Mouse (Mus musculus) adrenal gland, adult 8-10 months (tissue): Measurements from ENCODE around the gene Crb1. TPM values are rescaled to one million over a fixed set of nuclear protein-coding genes. Genes with fewer than 3 reads are reported as not detected.
"Not testable (repeated sequence)": the region's sequence is repeated elsewhere in the genome, so short reads cannot be mapped to it uniquely, and the experiment has no call there.

Experiments used
- DNase-seq: peaks from one replicate; pipeline ENCODE4 v3.0.0; 2022
- total RNA-seq, 4 experiments: library from RNA; stranded (reverse); gene quantifications; 2 replicates each; pipeline ENCODE4 v1.2.4; 2022

The Crb1 gene
- total RNA-seq, 4 experiments from 2014 or later: not detected

DNA sequence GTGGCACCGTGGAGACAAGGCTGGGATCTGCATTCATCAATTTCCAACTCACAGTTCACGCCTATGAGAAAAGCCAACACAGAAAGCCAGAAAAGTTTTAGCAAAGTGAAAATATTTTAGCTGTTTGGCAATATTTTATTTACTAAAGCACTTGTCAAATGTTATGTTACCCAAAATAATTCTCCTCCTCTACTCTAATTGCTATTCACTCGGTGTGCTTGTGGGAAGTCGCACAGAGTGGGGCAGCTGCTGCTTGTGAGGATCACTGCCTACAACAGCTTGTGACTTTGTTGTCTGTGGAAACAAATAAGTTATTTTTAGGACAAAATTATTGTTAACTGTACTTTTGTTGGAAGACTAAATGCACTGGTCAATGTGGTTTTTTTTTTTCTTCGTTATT lies 48.6 kb downstream of the Crb1 start:
- no peak for DNase-seq

- no peak for DNase-seq
Observed at GRCm38 (mm10) chr1:139325378-139325777, 51.5 kb downstream of the Crb1 start.

DNA sequence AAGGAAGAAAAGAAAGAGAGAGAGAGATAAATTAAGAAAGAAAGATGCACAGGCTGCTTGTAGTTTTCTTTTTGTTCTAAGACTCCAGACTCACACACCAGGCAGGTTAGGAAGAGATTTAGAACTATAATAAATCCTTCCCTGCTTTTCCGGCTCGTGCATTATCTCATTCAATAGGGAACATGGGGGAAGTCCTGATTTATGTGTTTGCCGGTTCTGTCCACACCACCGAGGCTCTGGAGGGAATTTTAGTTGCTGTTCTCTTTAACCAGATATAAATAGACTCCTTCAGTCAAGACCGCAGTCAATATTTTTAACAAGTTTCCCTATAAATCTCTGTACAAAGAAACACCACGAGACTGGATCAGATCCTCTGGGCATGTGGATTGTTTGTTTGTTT lies 57.1 kb downstream of the Crb1 start:
- no peak for DNase-seq

DNA sequence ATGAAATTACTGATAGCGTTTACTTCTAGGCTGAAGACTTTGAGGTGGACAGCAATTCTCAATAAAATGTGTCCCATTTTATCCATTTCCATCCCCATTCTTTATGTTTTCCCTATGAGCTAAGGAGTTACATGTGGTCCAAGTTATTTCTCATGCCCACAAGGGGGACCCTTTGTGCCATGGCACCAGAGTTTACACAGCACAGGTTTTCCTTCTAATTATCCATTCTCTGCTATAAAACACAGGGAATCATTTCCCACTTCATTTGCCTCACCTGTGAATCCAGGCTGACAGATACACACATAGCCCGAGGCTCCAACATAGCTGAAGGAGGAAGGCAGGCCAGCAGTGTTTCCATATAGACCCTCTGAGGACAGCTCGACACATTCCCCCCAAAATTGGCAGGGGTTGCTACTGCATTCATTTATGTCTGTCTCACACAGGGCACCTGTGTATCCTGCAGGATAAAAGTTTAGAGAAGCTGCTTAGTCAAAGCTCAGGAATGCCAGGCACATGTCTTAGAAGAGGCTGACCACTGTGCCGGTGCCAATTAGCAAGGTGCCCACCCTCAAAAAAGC lies 62.5 kb downstream of the Crb1 start:
- no peak for DNase-seq

DNA sequence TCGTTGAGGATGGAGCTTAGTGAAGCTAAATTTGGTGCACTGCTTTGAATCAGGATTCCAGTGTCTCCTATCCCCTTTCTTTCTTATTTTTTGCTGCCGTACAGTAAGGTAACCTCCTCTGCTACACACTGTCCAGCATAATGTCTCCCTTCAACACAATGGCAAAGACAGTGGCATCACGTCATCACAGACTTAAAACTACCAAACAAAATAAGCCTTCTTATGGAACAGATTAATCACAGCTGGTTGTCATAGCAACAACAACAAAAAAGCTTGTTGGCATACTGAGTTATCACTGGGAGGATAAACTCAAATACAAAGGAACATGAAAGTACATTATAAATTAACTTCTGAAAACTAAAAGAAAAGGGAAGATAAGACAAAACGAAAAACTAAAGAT lies 68.0 kb downstream of the Crb1 start:
- DNase-seq: no peak

DNA sequence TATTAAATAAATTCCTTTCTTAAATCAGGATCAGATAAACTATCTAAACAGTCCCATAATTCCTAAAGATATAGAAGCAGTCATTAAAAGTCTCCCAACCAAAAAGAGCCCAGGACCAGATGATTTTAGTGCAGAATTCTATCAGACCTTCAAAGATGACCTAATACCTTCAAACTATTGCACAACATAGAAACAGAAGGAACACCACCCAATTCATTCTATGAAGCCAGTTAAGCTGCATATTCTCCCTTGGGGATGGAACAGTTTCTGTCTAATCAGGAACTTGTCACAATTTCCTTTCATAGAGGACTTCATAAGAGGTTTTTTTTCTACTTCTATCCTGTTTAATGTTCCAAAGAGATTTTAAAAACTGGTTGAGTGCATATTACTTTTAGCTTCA lies 74.4 kb downstream of the Crb1 start:
- DNase-seq: not testable (repeated sequence)

DNA sequence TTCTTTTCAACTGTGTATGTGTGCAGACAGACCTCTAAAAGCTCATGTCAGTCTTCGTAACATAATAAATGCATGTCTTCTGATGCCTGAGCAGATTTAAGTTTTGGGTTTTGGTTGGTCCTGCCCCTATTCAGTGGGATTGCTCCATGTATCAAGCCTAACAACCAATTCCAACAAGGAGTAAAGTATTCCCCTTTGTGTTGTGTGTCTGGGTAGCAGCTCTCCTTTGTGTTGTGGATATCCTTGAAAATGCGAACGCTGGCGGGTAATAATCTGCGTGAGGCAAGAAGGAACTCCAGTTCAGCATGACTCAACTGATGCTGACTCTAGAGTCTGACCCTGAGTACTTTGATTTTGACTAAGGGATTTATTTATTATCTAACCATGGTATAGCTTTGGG lies 75.1 kb downstream of the Crb1 start:
- no peak for DNase-seq

DNA sequence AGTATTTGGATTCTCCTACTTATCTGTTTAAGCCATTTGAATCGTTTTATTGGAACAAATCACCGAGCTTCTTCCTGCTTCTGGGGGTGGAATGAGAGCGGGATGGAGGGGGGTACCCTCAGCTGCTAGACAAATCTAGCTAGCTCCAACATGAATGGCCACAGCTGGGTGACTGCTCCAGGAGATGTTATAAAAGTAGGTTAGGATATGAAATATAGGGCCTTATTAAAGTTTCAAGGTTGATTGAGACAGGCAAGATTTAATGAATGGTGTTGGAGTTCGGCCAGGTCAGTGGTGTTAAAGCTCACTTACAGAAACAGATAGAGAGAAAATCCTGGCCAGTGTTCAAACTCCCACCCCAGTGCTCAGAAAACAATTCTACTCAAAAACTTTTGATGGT lies 84.9 kb downstream of the Crb1 start:
- DNase-seq: no peak

DNA sequence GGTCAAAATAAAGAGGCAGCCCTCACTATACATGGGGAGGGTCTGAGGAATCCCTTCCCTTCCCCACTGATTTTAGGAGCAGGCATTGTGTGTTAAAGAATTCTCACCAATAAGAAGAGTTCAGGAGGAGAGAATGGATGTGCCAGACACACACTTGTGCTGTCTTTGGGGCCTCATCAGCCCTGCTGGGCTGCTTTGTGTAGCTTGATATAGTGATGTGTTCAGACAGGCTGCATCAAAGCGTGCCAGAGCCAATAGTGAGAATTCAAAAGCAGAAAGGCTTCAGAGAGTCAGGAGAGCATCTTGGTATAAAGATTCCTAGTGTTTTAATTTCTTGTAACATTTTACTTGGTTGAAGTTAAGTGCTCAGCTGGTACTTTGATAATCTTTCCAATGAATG lies 85.3 kb downstream of the Crb1 start:
- DNase-seq: no peak

DNA sequence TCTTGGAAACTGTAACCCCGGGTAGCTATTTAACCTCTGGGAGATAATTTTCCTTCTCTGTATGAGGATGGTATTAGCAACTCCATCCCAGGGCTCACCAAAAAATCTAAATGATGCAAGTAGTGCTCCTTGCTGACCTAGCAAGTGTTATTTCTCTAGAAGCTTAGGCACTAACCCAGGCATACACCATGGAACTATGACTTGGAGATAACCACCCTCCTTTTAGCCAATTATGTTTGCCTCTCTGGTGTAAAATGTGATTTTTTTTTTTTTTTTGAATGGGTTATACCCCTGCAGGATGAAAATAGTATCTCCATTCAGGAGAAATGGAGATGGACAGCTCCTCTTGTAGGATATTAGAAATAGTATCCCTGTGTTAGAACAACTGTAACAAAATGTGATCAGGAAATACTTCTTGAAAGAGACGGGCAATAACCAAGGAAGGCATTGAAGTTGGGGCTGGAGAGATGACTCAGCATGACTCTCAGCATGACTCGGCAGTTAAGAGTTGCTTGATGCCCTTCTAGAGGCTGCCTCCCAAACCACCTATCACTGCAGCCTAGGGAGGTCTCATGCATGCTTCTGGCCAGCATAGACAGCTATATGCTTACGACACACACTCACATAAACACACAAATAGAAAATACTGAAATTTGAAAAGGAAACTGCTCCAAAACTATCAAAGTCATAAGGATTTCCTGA lies 100.1 kb downstream of the Crb1 start:
- no peak for DNase-seq

- no peak for DNase-seq
Observed at GRCm38 (mm10) chr1:139267844-139268243, 109.1 kb downstream of the Crb1 start.

DNA sequence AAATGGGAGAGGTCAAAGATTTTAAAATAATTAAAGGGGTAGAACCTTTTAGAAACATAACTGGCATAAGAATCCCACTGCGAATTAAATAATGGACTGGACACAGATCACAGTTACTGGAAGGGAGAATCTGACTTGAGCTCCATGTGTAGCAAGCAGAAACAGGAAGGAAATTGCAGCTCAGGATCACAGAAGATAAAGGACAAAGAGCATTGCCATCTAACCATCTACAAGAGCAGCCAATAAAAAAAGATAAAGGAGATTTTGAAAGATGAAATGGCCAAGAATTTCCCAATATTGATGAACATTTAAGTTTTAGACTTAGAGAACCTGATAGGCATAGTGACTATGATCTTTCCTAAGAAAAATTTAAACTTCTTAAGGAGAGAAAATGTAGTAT lies 112.7 kb downstream of the Crb1 start:
- DNase-seq: no peak

- DNase-seq: no peak
Observed at GRCm38 (mm10) chr1:139263158-139263557, 113.7 kb downstream of the Crb1 start.

- DNase-seq: no peak
Observed at GRCm38 (mm10) chr1:139255581-139255980, 121.3 kb downstream of the Crb1 start.

DNA sequence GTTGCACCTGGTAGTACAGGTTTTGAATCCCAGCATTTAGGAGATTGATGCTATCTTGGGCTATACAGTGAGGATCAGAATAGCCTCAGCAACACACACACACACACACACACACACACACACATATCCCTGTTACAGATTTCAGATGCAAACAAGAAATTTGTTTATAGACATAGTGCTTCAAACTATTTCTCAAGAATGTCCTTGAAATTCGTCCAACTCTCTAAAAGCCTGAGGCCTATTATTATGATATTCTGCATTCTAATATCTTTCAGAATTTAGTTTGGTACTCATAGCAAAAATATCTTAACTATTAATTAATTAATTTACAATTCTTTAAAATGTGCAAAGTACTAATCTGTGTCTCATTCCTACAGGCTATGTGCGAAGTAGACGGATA lies 124.9 kb downstream of the Crb1 start:
- DNase-seq: no peak

DNA sequence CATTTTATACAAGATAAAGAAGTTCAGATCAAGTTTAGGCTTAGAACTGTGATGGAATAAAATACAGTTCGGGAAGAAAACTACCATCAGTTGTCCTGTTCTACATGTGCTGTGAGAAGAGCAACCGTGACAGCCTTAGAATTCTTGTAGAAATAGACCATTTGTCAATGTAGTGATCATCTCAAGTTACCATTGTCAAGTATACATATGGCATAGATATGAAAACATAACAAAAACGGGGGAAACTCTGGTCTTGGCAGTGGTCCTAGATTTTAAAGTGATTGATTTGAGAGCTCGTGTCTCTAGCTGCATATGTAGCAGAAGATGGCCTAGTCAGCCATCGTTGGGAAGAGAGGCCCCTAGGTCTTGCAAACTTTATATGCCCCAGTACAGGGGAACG lies 127.7 kb downstream of the Crb1 start:
- no peak for DNase-seq

- DNase-seq: no peak
Observed at GRCm38 (mm10) chr1:139246723-139247380, 130.0 kb downstream of the Crb1 start.

DNA sequence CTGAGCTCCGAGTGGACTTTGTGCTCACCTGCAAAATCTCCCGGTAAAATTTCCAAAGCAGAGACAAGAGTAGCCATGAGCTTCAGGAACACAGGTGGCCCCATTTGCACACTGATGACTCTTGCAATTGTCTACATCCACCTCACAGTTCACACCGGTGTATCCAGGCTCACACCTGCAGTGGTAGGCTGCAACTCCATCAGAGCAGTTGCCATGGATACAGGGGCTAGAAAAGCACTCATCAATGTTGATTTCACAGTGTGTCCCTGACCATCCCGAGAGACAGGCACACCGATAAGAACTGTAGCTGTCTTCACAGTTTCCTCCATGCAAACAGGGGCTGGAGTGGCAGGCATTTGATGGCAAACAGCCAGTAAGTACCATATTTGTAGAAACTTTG lies 140.1 kb downstream of the Crb1 start:
- DNase-seq: no peak

DNA sequence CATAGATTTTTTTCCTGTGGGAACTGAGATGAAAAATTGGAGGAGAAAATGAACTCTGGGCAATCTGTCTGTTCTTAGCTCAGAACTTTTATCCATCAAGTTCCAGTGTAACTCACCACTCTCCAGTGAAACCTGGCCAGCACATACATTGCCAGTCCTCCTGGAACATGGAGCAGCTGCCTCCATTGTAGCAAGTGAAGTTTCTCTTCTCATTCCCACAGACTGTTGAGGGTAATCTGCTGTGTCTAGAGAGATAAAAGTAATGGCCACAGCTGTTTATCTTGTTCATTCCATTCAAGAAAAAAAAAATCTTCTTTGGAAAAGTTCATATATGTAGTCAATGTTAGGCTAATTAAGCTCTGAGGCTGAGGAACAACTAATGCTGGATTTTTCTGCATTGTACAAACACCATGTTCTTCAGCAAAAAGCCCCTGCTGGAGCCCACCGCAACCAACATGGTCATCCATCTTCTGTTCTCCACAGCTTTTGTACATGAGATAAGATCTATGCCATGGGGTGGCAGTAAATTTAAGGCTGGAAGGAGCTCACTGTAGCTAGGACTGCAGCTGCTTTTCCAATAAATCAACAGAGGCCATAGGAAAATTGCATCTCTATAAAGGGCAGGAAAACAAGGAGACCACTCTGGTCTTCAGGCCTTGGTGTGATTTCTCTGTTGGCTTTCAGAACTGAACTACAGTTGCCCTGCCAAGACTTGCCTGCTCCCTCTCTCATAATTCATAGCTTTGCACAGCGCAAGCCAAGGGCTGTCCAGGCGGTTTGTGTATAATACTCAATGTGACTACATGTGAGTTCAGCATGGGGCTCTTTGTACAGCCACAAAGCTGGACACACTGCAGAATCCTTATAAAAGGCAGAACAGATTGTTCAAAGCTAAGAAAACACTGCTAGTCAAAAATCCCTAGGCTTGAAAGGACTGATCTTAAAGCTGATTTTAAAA lies 142.0 kb downstream of the Crb1 start:
- no peak for DNase-seq

DNA sequence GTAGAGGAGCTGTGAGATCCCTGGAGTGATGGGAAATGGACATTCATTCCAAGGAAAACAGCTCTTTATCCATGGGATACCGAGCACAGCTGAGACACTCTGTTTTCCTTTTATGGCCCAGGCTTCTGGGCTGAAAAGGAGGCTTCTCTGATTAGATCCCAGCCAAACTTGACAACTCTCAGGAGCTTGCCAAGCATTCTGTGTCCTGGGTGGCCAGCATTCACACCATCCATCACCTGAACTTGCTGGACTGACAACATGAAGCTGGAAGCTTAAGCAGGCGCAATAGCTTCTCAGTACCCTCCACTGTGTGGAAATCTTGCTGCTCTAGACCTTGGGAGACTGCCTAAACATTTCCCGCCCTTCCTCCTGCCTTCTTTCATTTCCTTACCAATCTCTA lies 144.3 kb downstream of the Crb1 start:
- no peak for DNase-seq

DNA sequence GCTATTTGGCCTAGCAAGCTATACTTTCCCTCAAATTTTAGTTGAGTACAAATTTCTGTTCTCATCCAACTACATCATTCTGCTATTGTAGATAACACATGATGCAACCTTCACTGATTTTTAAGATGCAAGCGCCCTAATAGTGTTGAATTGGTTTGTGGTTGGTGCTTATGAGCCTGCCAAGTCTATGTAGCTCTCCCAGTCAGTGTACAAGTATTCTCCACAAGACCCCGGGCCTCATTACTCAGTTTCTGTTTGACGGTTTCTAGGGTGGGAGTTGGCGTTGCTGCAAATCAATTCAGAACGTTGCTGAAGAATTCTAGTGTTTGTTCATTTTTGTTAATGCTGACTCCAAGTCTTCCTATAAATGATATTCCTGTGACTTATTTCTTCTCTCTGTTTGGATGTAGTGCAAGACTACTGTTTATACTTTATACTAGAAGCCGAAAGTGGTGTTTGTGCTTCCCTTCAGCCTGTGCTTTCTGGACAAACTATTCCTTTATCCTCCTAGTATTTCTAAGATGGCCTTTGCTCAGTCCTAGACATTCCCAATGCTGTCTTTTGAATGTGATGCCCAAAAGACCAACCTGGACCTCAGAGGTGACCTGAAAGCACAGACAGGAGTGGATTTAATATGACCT lies 152.5 kb downstream of the Crb1 start:
- DNase-seq: no peak

DNA sequence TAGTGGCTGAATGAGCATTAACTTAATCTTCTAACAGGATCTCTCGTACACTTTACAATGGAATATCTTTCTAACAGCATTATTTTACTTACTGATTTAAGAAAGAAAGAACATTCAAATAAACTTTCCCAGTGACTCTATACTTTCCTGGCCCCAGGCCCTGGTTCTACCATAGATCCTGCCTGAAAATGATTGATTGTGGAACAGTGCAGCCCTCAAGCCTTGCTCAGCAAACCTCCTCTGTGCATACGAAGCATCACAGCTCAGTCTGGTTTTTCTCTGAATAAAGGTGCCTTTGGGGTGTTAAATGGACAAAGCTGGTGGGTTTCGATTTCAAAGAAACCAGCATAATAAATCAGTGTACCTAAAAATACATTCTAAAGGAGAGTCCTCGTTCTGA lies 153.1 kb downstream of the Crb1 start:
- no peak for DNase-seq

DNA sequence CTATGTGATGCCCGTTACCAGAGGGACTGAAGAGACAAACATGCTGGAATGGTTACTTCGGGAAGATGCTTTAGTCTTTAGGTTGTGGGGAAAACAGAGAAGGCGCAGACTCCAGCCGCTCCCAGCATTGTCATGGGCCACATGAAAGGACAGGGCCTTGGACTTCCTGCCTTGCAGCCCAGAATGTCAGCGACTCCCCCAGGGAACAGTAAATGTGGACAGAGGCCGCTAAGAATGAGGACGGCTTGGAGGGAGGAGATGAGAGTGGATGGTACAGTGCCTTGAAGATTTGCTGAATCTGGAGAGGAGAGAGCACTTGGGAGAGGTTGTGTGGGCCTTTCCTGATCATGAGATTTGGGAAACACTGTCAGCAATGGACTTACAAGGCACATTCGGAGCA lies 161.6 kb downstream of the Crb1 start:
- no peak for DNase-seq
